17 mouse cellular contexts compared by ENCODE assay signal in the genomic region with DNA sequence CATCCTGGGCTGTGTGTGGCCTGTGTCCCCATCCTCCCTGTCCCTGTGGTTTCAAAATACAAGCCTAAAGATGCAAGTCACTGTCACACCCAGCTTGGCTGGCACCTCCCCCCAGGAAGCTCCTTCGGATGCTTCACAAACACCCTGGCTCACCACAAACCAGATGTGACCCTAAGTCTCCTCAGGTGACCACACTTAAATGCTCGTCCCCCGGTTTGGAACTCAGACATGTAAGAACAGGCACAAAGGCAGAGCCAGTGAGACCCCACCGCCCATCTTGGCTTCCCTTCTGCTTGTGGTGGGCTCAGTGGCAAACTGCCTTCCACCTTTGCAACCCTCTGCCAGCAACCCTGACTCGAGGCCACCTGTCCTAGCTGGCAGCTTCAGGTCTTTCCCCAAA. TPM values are rescaled to one million over a fixed set of nuclear protein-coding genes. Genes with fewer than 3 reads are reported as not detected.
DNase-seq lines count a peak whose midpoint lies in the region; ATAC-seq and TF ChIP-seq lines count a peak whose summit lies in the region.
"Had no signal": no experiment of that assay in that cellular context is flagged by ENCODE, and none has a peak within 500 bp of the region (broad histone marks: within the 10 kb centered on the region; RNA-seq: fewer than 3 reads in every experiment).

No protein-coding gene starts in this region.

- peak overlapping the region; percentile 64 for H3K4me2 ChIP-seq in liver, embryonic 15.5 days
- H3K4me2 ChIP-seq: heart, embryonic 11.5 days; hindbrain, embryonic 15.5 days; midbrain, embryonic 12.5 days; neural tube, embryonic 12.5 days had no signal

- H3K27ac ChIP-seq in thymus, adult 2 months (ENCODE audit: control insufficient read depth, insufficient read depth, low read length), result no peak overlapping the region
- H3K27ac ChIP-seq in liver, embryonic 15.5 days (replicated peaks), result peak overlapping the region; percentile 90
- H3K27ac ChIP-seq: forebrain, embryonic 10.5 days; hindbrain, embryonic 15.5 days; midbrain, embryonic 12.5 days; neural tube, embryonic 12.5 days had no signal

- no peak for TF ChIP-seq POLR2A in thymus, adult 2 months (IDR thresholded peaks at IDR 0.05; ENCODE audit: control insufficient read depth, extremely low read depth, insufficient read depth, low read length, poor library complexity)

- H3K4me1 ChIP-seq in thymus, adult 2 months (replicated peaks; ENCODE audit: control insufficient read depth, insufficient read depth, low read length), result peaks cover 29% of the 10 kb centered on the region
- peaks cover 79% of the 10 kb centered on the region for H3K4me1 ChIP-seq in liver, embryonic 15.5 days (replicated peaks)
- H3K4me1 ChIP-seq: midbrain, embryonic 12.5 days had no signal

- peak overlapping the region; percentile 53 for H3K9ac ChIP-seq in liver, embryonic 15.5 days
- H3K9ac ChIP-seq: hindbrain, embryonic 15.5 days; midbrain, embryonic 12.5 days; neural tube, embryonic 12.5 days had no signal

- H3K36me3 ChIP-seq in thymus, adult 2 months (ENCODE audit: control insufficient read depth, insufficient read depth, low read length), result peaks cover 18% of the 10 kb centered on the region
- H3K36me3 ChIP-seq in liver, embryonic 15.5 days (replicated peaks), result peaks cover 48% of the 10 kb centered on the region

- no peak overlapping the region for H3K4me3 ChIP-seq in thymus, adult 2 months (ENCODE audit: control insufficient read depth, insufficient read depth, low read length)
- H3K4me3 ChIP-seq in liver, embryonic 15.5 days (replicated peaks), result peak overlapping the region; percentile 25
- H3K4me3 ChIP-seq: forebrain, embryonic 10.5 days; hindbrain, embryonic 15.5 days; midbrain, embryonic 12.5 days; neural tube, embryonic 12.5 days had no signal

- TF ChIP-seq CTCF in thymus, adult 2 months (IDR thresholded peaks at IDR 0.05; ENCODE audit: borderline replicate concordance, control insufficient read depth, extremely low read depth, insufficient read depth, low read length, poor library complexity), result no peak

- peak; percentile 59 for ATAC-seq in common myeloid progenitor, adult 5-6 weeks (replicated peaks; ENCODE audit: low read depth, poor library complexity, severe bottlenecking)
- peak; percentile 87 for ATAC-seq in liver, embryonic 15.5 days (ENCODE audit: insufficient read depth)

- WGBS in thymus, adult 2 months, result 3% methylated on average over 5 of the region's 5 CpGs
- 23% methylated on average over 5 of the region's 5 CpGs for WGBS in liver, embryonic 15.5 days (ENCODE audit: insufficient replicate concordance)

- no peaks in the 10 kb centered on the region for H3K9me3 ChIP-seq in liver, embryonic 15.5 days (replicated peaks)
- H3K9me3 ChIP-seq: forebrain, embryonic 10.5 days; hindbrain, embryonic 15.5 days; midbrain, embryonic 12.5 days; neural tube, embryonic 12.5 days had no signal

- peak; percentile 31 for DNase-seq in thymus, postnatal 25 days
- DNase-seq in thymus, adult 2 months, result no peak
- peak; percentile 23 to 70 for DNase-seq in spleen, postnatal 36 days (ENCODE audit: low spot score in 2 of 2)
- DNase-seq in lung, postnatal 4 days, result no peak
- DNase-seq in kidney, adult 11 months, result no peak
- no peak for DNase-seq in right cerebral cortex, postnatal 10 days (ENCODE audit: low spot score in 2 of 2)
- DNase-seq: adrenal gland, postnatal 25 days; cerebellum, adult 11 months; kidney, adult 2 months; lung, adult 2 months had no signal

- no peaks in the 10 kb centered on the region for H3K27me3 ChIP-seq in thymus, adult 2 months (ENCODE audit: control insufficient read depth, insufficient read depth, low read length)
- no peaks in the 10 kb centered on the region for H3K27me3 ChIP-seq in liver, embryonic 15.5 days
- H3K27me3 ChIP-seq: hindbrain, embryonic 15.5 days; neural tube, embryonic 12.5 days had no signal

RNA-seq across cellular contexts. Expression of gene Abtb1, which starts 6.7 kb away (rescaled TPM):
- polyA plus RNA-seq in thymus, adult 2 months (2012; rRNA removed), result 204 and 239 TPM in 2 replicates
- 20.7 and 46.4 TPM in 2 replicates for total RNA-seq in common myeloid progenitor, adult 5-6 weeks (2017)
- polyA plus RNA-seq in liver, embryonic 15.5 days (2015; fragmentation: Nextera tagmentation; extraction: Ambion mirVana), result 57.7 and 66.9 TPM in 2 replicates

RNA-seq across cellular contexts. Expression of gene Podxl2, which starts 39.8 kb away (rescaled TPM):
- 95.8 and 100.0 TPM in 2 replicates for polyA plus RNA-seq in thymus, adult 2 months (2012; rRNA removed)
- total RNA-seq in common myeloid progenitor, adult 5-6 weeks (2017), result 0.55 TPM in 1 of 2 replicates, not detected in the other
- polyA plus RNA-seq in liver, embryonic 15.5 days (2015; fragmentation: Nextera tagmentation; extraction: Ambion mirVana), result 1.7 and 1.8 TPM in 2 replicates

Comparison
In these comparisons a context has a peak if more than half of its experiments do, and no peak if none do; other contexts are left out.
1. DNase-seq: peak in thymus, postnatal 25 days (single experiment) and spleen, postnatal 36 days (2 of 2); none in thymus, adult 2 months (single experiment), lung, postnatal 4 days (0 of 2), kidney, adult 11 months (single experiment) and right cerebral cortex, postnatal 10 days (0 of 2).
2. RNA of gene Podxl2, which starts 39.8 kb away (polyA plus RNA-seq): 95.8 to 100.0 TPM in thymus, adult 2 months; 1.7 to 1.8 TPM in liver, embryonic 15.5 days; every median in the first group is over 10 times any median in the second.